Mouse (Mus musculus): Measurements from ENCODE around the gene Spsb1.

DNA sequence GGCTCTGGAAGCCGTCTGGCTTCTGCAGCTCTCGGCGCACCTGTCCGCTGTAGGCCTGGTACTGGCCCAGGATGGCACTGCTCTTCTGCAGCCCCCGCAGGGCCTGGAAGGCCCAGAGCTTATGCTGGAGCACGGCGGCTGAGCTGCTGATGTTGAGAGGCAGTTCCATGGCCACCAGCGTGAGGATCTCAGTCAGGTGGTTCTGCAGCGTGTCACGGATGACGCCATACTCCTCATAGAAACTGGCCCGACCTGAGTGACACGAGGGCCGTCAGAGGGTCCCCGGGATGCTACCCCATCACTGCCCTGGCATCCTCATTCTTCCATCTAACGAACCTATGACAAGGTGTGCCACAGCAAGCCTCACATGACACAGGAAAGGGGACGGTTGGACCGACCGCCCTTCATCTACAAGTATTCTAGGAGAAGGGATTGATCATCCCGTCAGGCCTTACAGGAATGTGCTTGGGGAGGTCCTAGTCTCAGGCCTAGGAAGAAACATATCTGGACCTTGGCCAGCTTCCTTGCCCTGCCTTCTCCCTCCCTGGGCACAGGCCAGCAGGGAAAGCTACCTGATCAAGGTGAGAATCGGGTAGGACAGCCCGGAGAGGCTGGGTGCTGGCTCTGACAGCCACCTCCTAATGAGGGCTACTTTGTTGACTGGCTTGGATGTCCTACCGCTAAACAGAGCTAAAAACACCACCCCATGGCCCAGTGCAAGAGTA lies 29.2 kb upstream of the Spsb1 start:
- TF ChIP-seq CTCF (IDR thresholded peaks at IDR 0.05; ENCODE audit: control insufficient read depth, insufficient read depth, insufficient read length) (no peak), USF1 (IDR thresholded peaks at IDR 0.05; ENCODE audit: low read depth) (no peak), FOSL1 (IDR thresholded peaks at IDR 0.05; ENCODE audit: insufficient read depth, low read length, poor library complexity, severe bottlenecking) (no peak), MYOD1 (IDR thresholded peaks at IDR 0.05; ENCODE audit: control insufficient read depth, insufficient read length, low read depth) (no peak), MAX (IDR thresholded peaks at IDR 0.05) (no peak)
